Mouse (Mus musculus) forebrain, embryonic 10.5 days (tissue): ENCODE measurements around the gene Sdha. TPM values are rescaled to one million over a fixed set of nuclear protein-coding genes. Genes with fewer than 3 reads are reported as not detected.
A peak's percentile ranks its signal among the peaks of the same experiment; 100 is the strongest.

Experiments used
- DNase-seq: peaks from one replicate; pipeline ENCODE4 v3.0.0-alpha.2; 2017; ENCODE audit warnings: low spot score; ENCODE audit errors: extremely low spot score
- H3K27ac ChIP-seq: fragments of 300-500 bp; sonication (generic); 2 replicates; pipeline ENCODE4 v1.5.1; 2016; ENCODE audit warnings: mild to moderate bottlenecking
- H3K27me3 ChIP-seq: fragments of 300-500 bp; sonication (generic); 2 replicates; pipeline ENCODE4 v1.6.1; 2016; ENCODE audit warnings: mild to moderate bottlenecking; ENCODE audit not compliant: poor library complexity, severe bottlenecking
- H3K36me3 ChIP-seq: fragments of 300-500 bp; sonication (generic); replicated peaks from 2 replicates; pipeline ENCODE4 v1.6.1; 2016; ENCODE audit warnings: mild to moderate bottlenecking, moderate library complexity
- H3K4me1 ChIP-seq: fragments of 300-500 bp; sonication (generic); 2 replicates; pipeline ENCODE4 v1.6.1; 2016
- H3K4me3 ChIP-seq: fragments of 300-500 bp; sonication (generic); 2 replicates; pipeline ENCODE4 v1.5.1; 2016; ENCODE audit warnings: mild to moderate bottlenecking, moderate library complexity
- H3K9me3 ChIP-seq: fragments of 300-500 bp; sonication (generic); 2 replicates; pipeline ENCODE4 v1.6.1; 2016; ENCODE audit warnings: mild to moderate bottlenecking, moderate library complexity
- WGBS: fragments of 180-500 bp; shearing (Covaris S2); methylation state at CpG from one replicate; pipeline ENCODE4 v1.1.7; 2016; 5-methylcytosine and 5-hydroxymethylcytosine counted together
- polyA plus RNA-seq: library from polyadenylated mRNA; unstranded; fragments of >200 nt; fragmentation: Nextera tagmentation; extraction: Ambion mirVana; gene quantifications from 2 replicates; pipeline ENCODE4 v1.2.1, GENCODE M21; 2016

The Sdha gene
- polyA plus RNA-seq = 274 and 282 TPM in 2 replicates

DNA sequence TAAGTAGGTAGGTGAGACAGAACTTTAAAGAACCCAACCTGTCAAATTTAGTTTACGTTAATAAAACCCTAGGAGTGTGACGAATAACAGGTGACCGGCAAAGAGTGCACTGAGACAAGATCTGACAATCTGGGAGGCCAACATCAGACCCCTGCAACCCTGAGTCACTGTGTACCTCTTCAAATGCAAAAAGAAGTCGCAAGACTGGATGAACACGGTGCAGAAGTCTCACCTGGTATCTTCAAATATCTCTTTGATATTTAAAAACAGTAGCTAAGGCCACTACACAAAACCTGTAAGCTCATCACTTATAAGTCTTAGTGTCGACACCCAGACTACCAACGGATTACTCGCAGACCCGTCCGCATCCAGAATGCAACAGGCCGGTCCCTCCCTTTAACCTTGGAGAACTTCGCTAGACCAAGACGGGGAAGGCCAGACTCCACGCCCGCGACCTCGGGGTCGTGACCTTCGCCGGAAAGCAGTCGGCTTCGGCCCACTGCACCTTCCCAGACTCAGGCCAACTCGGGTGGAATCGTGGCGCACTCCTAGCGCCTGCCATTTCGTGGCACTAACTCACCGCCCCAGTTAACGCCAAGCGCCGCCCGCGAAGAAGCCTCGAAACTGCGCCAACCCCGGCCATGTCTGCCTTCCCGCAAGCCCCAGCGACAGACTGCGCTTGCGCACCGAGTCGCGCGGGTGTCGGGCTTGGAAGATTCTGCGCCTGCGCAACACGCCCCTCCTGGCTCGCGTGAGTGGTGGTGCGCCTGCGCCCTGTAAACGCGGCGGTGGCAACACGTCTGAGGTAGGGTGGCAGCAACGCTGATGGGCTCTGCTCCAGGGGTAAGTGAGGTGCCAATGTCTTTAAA is at the start of gene Sdha, which contains the start of gene Ccdc127:
Gene Sdha, minus strand, starts transcription at position 715 of the 869 bp plus-strand sequence.
Gene Ccdc127, plus strand, starts transcription at position 744 of the 869 bp plus-strand sequence.
- peaks cover 25% of the 10 kb centered on the region for H3K4me1 ChIP-seq
- H3K27ac ChIP-seq = peak within 1 kb of the TSS; percentile 97
- H3K4me3 ChIP-seq = peak within 1 kb of the TSS; percentile 83
- WGBS = 3% methylated on average over 57 of the region's 57 CpGs
- DNase-seq = peak; percentile 98
- no peaks in the 10 kb centered on the region for H3K27me3 ChIP-seq
- H3K36me3 ChIP-seq = peaks cover 24% of the 10 kb centered on the region
- H3K9me3 ChIP-seq = no peaks in the 10 kb centered on the region

DNA sequence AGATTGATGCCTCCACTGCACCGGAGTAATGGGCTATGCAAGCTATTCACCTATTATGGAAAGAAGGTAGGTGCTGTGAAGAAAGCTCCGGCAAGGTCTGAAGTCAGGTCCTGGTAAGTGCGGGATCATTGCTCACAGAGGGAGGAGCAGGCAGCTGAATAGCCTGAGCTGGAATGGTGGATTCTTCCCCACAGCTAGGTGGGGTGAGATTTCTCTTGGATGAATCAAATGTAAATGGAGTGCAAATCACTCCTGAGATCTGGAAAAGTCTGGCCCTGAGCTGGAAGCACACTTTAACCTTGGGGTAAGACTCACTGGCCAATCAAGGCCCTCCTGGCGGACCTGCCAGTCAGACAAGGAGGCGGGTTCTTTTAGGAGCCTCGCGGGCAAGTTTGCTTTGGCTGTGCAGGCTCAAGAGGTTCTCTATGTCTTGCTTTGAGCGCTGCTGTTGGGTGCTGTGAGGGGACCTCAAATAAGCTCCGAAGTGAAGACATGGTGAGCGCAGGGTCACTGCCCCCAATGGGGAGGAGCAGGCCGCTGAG is 49.3 kb upstream of the Sdha start, which contains the start of gene Ftl1-ps1:
Gene Ftl1-ps1, plus strand, starts transcription at position 397 of the 542 bp plus-strand sequence.
- H3K9me3 ChIP-seq = no peaks in the 10 kb centered on the region
- WGBS = 12% methylated on average over 11 of the region's 11 CpGs
- H3K4me1 ChIP-seq = peaks cover 9% of the 10 kb centered on the region
- no peaks in the 10 kb centered on the region for H3K27me3 ChIP-seq
- H3K36me3 ChIP-seq = no peaks in the 10 kb centered on the region
- H3K27ac ChIP-seq = no peak within 1 kb of the TSS
- DNase-seq = peak; percentile 17
- H3K4me3 ChIP-seq = peak within 1 kb of the TSS; percentile 11; the same call in 1 of the 2 replicates

- WGBS = 80% methylated on average over 2 of the region's 2 CpGs
- Histone ChIP-seq H3K36me3 (no peaks in the 10 kb centered on the region), H3K4me1 (peaks cover 6% of the 10 kb centered on the region), H3K9me3 (no peaks in the 10 kb centered on the region), H3K4me3 (no peak overlapping the region), H3K27me3 (no peaks in the 10 kb centered on the region), H3K27ac (no peak overlapping the region)
- no peak for DNase-seq
Measured at GRCm38 (mm10) chr13:74391156-74391555, 41.1 kb upstream of the Sdha start.

- Histone ChIP-seq H3K27ac (peak within 1 kb of the TSS; percentile 81), H3K27me3 (no peaks in the 10 kb centered on the region), H3K4me3 (peak within 1 kb of the TSS; percentile 67), H3K9me3 (no peaks in the 10 kb centered on the region), H3K36me3 (no peaks in the 10 kb centered on the region), H3K4me1 (peaks cover 6% of the 10 kb centered on the region)
- WGBS = 3% methylated on average over 14 of the region's 14 CpGs
- DNase-seq = peak; percentile 61
Measured at GRCm38 (mm10) chr13:74390371-74390990, 40.4 kb upstream of the Sdha start, which contains the start of gene Zfp72. Zfp72 (minus strand) TSS chr13:74390836.

- Histone ChIP-seq H3K9me3 (no peaks in the 10 kb centered on the region), H3K4me3 (peak overlapping the region; percentile 67), H3K27me3 (no peaks in the 10 kb centered on the region), H3K27ac (no peak overlapping the region), H3K4me1 (peaks cover 6% of the 10 kb centered on the region), H3K36me3 (no peaks in the 10 kb centered on the region)
- WGBS = 73% methylated on average over 6 of the region's 6 CpGs
- DNase-seq = no peak
Measured at GRCm38 (mm10) chr13:74389730-74390129, 39.6 kb upstream of the Sdha start.

GRCm38 (mm10) chr13:74382289-74382688 is 32.2 kb upstream of the Sdha start:
- no peak for DNase-seq
- Histone ChIP-seq H3K9me3 (no peaks in the 10 kb centered on the region), H3K4me3 (no peak overlapping the region), H3K27ac (no peak overlapping the region), H3K27me3 (no peaks in the 10 kb centered on the region), H3K4me1 (peaks cover 14% of the 10 kb centered on the region), H3K36me3 (no peaks in the 10 kb centered on the region)
- WGBS = 69% methylated on average over 3 of the region's 3 CpGs

GRCm38 (mm10) chr13:74381533-74382276 is 31.6 kb upstream of the Sdha start:
- Histone ChIP-seq H3K27me3 (no peaks in the 10 kb centered on the region), H3K4me3 (no peak overlapping the region), H3K9me3 (no peaks in the 10 kb centered on the region), H3K36me3 (no peaks in the 10 kb centered on the region), H3K27ac (no peak overlapping the region), H3K4me1 (peaks cover 14% of the 10 kb centered on the region)
- 77% methylated on average over 10 of the region's 10 CpGs for WGBS
- no peak for DNase-seq

GRCm38 (mm10) chr13:74363859-74364235 is 13.8 kb upstream of the Sdha start, which contains the start of gene Lrrc14b:
Lrrc14b (minus strand) TSS chr13:74364005.
- Histone ChIP-seq H3K4me1 (no peaks in the 10 kb centered on the region), H3K36me3 (peaks cover 40% of the 10 kb centered on the region), H3K27me3 (no peaks in the 10 kb centered on the region), H3K27ac (no peak within 1 kb of the TSS), H3K9me3 (no peaks in the 10 kb centered on the region), H3K4me3 (no peak within 1 kb of the TSS)
- DNase-seq = no peak
- 89% methylated on average over 8 of the region's 8 CpGs for WGBS

DNA sequence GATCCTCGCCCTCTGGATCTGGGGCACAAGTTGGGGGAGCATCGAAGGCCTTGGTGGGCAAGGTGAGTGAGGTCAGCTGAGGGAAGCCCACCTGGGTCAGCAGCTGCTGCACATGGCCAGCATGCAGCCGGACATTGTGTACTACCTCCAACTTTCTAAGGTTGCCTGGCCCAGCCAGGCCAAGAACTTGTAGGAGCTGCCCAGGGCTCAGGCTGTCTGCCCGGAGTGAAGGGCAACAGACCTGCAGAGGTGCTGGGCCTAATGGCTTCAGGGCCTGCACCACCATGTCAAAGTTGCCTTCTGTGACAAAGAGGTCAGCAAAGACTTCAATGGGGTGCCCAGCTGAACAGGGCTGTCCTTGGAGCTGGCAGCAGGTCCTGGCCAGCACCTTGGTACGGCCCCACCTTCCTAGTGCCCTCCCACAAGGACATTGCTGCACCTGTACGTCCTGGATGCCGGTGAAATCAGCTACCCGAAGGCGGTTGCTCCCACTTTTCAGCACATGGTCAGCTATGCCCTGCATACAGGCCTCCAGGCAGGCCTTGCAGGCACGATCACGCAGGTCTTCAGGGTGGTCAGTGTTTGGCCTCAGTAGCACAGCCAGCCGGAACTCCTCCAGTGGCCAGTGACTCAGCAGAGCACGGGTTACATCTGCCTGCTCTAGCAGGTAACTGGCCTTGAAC is 13.2 kb upstream of the Sdha start:
- no peaks in the 10 kb centered on the region for H3K9me3 ChIP-seq
- peaks cover 45% of the 10 kb centered on the region for H3K36me3 ChIP-seq
- 90% methylated on average over 13 of the region's 13 CpGs for WGBS
- H3K27me3 ChIP-seq = no peaks in the 10 kb centered on the region
- no peak overlapping the region for H3K4me3 ChIP-seq
- H3K4me1 ChIP-seq = no peaks in the 10 kb centered on the region
- DNase-seq = no peak
- H3K27ac ChIP-seq = no peak overlapping the region

GRCm38 (mm10) chr13:74362218-74362617 is 12.1 kb upstream of the Sdha start:
- Histone ChIP-seq H3K27me3 (no peaks in the 10 kb centered on the region), H3K36me3 (peaks cover 56% of the 10 kb centered on the region), H3K9me3 (no peaks in the 10 kb centered on the region), H3K4me1 (no peaks in the 10 kb centered on the region), H3K4me3 (no peak overlapping the region), H3K27ac (no peak overlapping the region)
- WGBS = 77% methylated on average over 2 of the region's 2 CpGs
- no peak for DNase-seq

- Histone ChIP-seq H3K27ac (no peak overlapping the region), H3K36me3 (peaks cover 90% of the 10 kb centered on the region), H3K27me3 (no peaks in the 10 kb centered on the region), H3K9me3 (no peaks in the 10 kb centered on the region), H3K4me3 (no peak overlapping the region), H3K4me1 (no peaks in the 10 kb centered on the region)
- WGBS = 94% methylated on average over 13 of the region's 13 CpGs
- no peak for DNase-seq
Measured at GRCm38 (mm10) chr13:74356491-74356890, 6.4 kb upstream of the Sdha start.

GRCm38 (mm10) chr13:74350435-74350906 is 391 bp upstream of the Sdha start:
- H3K27ac ChIP-seq = peak overlapping the region; percentile 97

More at GRCm38 (mm10) chr13:74350435-74350906, 391 bp upstream of the Sdha start:
- under 1% methylated on average over 15 of the region's 15 CpGs for WGBS
- peaks cover 25% of the 10 kb centered on the region for H3K4me1 ChIP-seq
- H3K27me3 ChIP-seq = no peaks in the 10 kb centered on the region
- no peak for DNase-seq
- H3K9me3 ChIP-seq = no peaks in the 10 kb centered on the region
- peaks cover 29% of the 10 kb centered on the region for H3K36me3 ChIP-seq
- H3K4me3 ChIP-seq = peak overlapping the region; percentile 83
